Mouse (Mus musculus) limb, embryonic 12.5 days (tissue): ENCODE measurements at regions not wholly inside any gene's neighbourhood (a gene's known extent, or its start where the extent isn't known, plus 50 kb on each side); places are given as distances from the start of the nearest gene placed in this dataset. TPM values are rescaled to one million over a fixed set of nuclear protein-coding genes. Genes with fewer than 3 reads are reported as not detected.

Source experiments
- ATAC-seq: fragments of 200-750 bp; cut with Nextera tagmentation; 2 replicates; pipeline ENCODE4 v1.8.0; 2017; ENCODE audit warnings: low read depth, moderate TSS enrichment; ENCODE audit not compliant: insufficient number of reproducible peaks, insufficient read depth, low FRiP score, low TSS enrichment
- H3K27ac ChIP-seq: fragments of 300-500 bp; sonication (generic); 2 replicates; pipeline ENCODE4 v1.5.1; 2016; ENCODE audit warnings: mild to moderate bottlenecking, moderate library complexity
- H3K27me3 ChIP-seq: fragments of 300-500 bp; sonication (generic); 2 replicates; pipeline ENCODE4 v1.6.1; 2016; ENCODE audit warnings: mild to moderate bottlenecking, moderate library complexity
- H3K36me3 ChIP-seq: fragments of 300-500 bp; sonication (generic); 2 replicates; pipeline ENCODE4 v1.6.1; 2016; ENCODE audit warnings: mild to moderate bottlenecking, moderate library complexity
- H3K4me1 ChIP-seq: fragments of 300-500 bp; sonication (generic); replicated peaks from 2 replicates; pipeline ENCODE4 v1.6.1; 2016
- H3K4me2 ChIP-seq: fragments of 300-500 bp; sonication (generic); 2 replicates; pipeline ENCODE4 v1.6.1; 2016; ENCODE audit warnings: mild to moderate bottlenecking, moderate library complexity
- H3K4me3 ChIP-seq: fragments of 300-500 bp; sonication (generic); replicated peaks from 2 replicates; pipeline ENCODE4 v1.5.1; 2016; ENCODE audit warnings: mild to moderate bottlenecking
- H3K9ac ChIP-seq: fragments of 300-500 bp; sonication (generic); replicated peaks from 2 replicates; pipeline ENCODE4 v1.6.1; 2016; ENCODE audit warnings: mild to moderate bottlenecking, moderate library complexity
- H3K9me3 ChIP-seq: fragments of 300-500 bp; sonication (generic); 2 replicates; pipeline ENCODE4 v1.6.1; 2016; ENCODE audit warnings: mild to moderate bottlenecking, moderate library complexity
- WGBS: fragments of 180-500 bp; shearing (Covaris S2); methylation state at CpG from one replicate; pipeline ENCODE4 v1.1.7; 2016; 5-methylcytosine and 5-hydroxymethylcytosine counted together
- microRNA-seq: library from miRNA; unstranded; fragments of <30 nt; microRNA quantifications from one replicate; pipeline ENCODE4, GENCODE M21; 2017

- H3K4me2 ChIP-seq: no peak overlapping the region
- H3K27me3 ChIP-seq: no peaks in the 10 kb centered on the region
- H3K4me3 ChIP-seq: no peak overlapping the region
- H3K9ac ChIP-seq: no peak overlapping the region
- H3K27ac ChIP-seq: peak overlapping the region; percentile 60; the same call in 1 of the 2 replicates
- 64% methylated on average over 6 of the region's 6 CpGs for WGBS
- H3K4me1 ChIP-seq: peaks cover 6% of the 10 kb centered on the region
- ATAC-seq: peak; percentile 52; the same call in 1 of the 2 replicates
- H3K9me3 ChIP-seq: no peaks in the 10 kb centered on the region
- no peaks in the 10 kb centered on the region for H3K36me3 ChIP-seq
These were observed 527.1 kb downstream of the Ppargc1a start for GRCm38 (mm10) chr5:51040463-51040862.

GRCm38 (mm10) chr5:51039713-51040178 is 527.8 kb downstream of the Ppargc1a start:
- Histone ChIP-seq H3K9ac (no peak overlapping the region), H3K27me3 (no peaks in the 10 kb centered on the region), H3K36me3 (no peaks in the 10 kb centered on the region), H3K4me2 (no peak overlapping the region), H3K9me3 (no peaks in the 10 kb centered on the region), H3K4me1 (peaks cover 6% of the 10 kb centered on the region), H3K27ac (peak overlapping the region; percentile 20; the same call in 1 of the 2 replicates), H3K4me3 (no peak overlapping the region)
- no peak for ATAC-seq
- WGBS: 77% methylated on average over 5 of the region's 5 CpGs

- no peak overlapping the region for H3K4me2 ChIP-seq
- no peak overlapping the region for H3K4me3 ChIP-seq
- H3K27ac ChIP-seq: no peak overlapping the region
- no peaks in the 10 kb centered on the region for H3K9me3 ChIP-seq
- no peak overlapping the region for H3K9ac ChIP-seq
- H3K27me3 ChIP-seq: no peaks in the 10 kb centered on the region
- H3K36me3 ChIP-seq: no peaks in the 10 kb centered on the region
- WGBS: 83% methylated on average over 2 of the region's 2 CpGs
- H3K4me1 ChIP-seq: peaks cover 6% of the 10 kb centered on the region
- ATAC-seq: no peak
These were observed 531.0 kb downstream of the Ppargc1a start for GRCm38 (mm10) chr5:51036450-51036990.

GRCm38 (mm10) chr5:51028966-51029365 is 538.6 kb downstream of the Ppargc1a start:
- Histone ChIP-seq H3K4me2 (no peak overlapping the region), H3K27me3 (no peaks in the 10 kb centered on the region), H3K27ac (no peak overlapping the region), H3K4me3 (no peak overlapping the region), H3K36me3 (no peaks in the 10 kb centered on the region), H3K9me3 (no peaks in the 10 kb centered on the region), H3K9ac (no peak overlapping the region), H3K4me1 (no peaks in the 10 kb centered on the region)
- WGBS: 81% methylated on average over 4 of the region's 4 CpGs
- ATAC-seq: no peak

- H3K9ac ChIP-seq: no peak overlapping the region
- H3K4me1 ChIP-seq: no peaks in the 10 kb centered on the region
- no peak overlapping the region for H3K27ac ChIP-seq
- H3K9me3 ChIP-seq: no peaks in the 10 kb centered on the region
- H3K4me3 ChIP-seq: no peak overlapping the region
- H3K27me3 ChIP-seq: no peaks in the 10 kb centered on the region
- H3K4me2 ChIP-seq: no peak overlapping the region
- H3K36me3 ChIP-seq: no peaks in the 10 kb centered on the region
- no peak for ATAC-seq
- WGBS: 91% methylated on average over 2 of the region's 2 CpGs
These were observed 576.5 kb downstream of the Ppargc1a start for GRCm38 (mm10) chr5:50990822-50991537.

Small RNAs in the stretch of these regions (microRNA-seq; reads per million reads assigned to microRNA genes)
- gene Gm44377: not detected
